Mouse (Mus musculus): ENCODE results near the gene Gm5426.
"Not testable (repeated sequence)": the region's sequence is repeated elsewhere in the genome, so short reads cannot be mapped to it uniquely, and the experiment has no call there.

The Gm5426 gene

DNA sequence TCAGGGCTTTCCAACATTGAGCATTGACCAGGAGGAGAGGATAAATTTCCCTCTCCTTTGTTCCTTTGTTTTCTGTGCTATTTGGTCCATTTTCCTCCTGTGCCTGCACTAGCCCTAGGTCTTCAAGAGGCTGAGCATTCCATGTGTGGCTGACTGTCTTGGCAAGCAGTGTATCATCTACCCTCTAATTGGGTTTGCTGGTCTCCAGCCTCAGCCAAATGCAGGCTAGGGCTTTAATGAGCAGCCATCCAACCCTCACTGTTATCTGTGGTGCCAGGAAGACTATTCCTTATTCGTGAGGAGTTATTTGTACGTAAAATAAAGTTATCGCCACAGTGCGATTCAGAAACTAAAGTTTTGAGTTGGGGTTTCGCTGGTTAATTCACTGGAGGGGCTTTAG, 2.2 kb downstream of the Gm5426 start:
- DNase-seq (ENCODE audit: low spot score), result no peak

GRCm38 (mm10) chr10:96139274-96139673, 2.9 kb downstream of the Gm5426 start:
- not testable (repeated sequence) for DNase-seq (ENCODE audit: low spot score)

GRCm38 (mm10) chr10:96146578-96146977, 10.2 kb downstream of the Gm5426 start:
- no peak for DNase-seq (ENCODE audit: low spot score)

DNA sequence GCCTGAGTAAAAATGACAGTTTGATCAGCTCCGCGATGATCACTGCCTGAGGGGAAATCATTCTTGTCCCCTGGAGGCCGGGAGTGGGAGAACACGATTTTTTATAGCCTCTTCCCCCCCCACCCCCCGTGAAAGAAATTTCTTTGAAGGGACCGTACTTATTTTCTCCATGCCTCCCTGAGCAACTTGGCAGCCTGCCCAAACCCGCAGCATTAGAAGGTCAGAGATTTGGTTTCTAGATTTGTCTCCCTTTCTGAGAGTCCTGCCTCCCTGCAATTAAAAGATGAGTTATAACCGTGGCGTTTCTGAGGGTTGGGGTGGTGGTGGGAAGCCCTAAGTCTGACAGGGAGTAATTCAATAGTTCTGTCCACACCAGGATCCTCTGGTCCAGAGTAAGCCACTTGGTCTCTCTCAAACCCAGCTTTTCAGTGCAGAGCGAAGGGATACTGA, 11.9 kb downstream of the Gm5426 start:
- no peak for DNase-seq (ENCODE audit: low spot score)

- DNase-seq (ENCODE audit: low spot score), result no peak
Observed at GRCm38 (mm10) chr10:96150401-96151116, 14.2 kb downstream of the Gm5426 start.

GRCm38 (mm10) chr10:96153315-96153714, 16.9 kb downstream of the Gm5426 start:
- no peak for DNase-seq (ENCODE audit: low spot score)

DNA sequence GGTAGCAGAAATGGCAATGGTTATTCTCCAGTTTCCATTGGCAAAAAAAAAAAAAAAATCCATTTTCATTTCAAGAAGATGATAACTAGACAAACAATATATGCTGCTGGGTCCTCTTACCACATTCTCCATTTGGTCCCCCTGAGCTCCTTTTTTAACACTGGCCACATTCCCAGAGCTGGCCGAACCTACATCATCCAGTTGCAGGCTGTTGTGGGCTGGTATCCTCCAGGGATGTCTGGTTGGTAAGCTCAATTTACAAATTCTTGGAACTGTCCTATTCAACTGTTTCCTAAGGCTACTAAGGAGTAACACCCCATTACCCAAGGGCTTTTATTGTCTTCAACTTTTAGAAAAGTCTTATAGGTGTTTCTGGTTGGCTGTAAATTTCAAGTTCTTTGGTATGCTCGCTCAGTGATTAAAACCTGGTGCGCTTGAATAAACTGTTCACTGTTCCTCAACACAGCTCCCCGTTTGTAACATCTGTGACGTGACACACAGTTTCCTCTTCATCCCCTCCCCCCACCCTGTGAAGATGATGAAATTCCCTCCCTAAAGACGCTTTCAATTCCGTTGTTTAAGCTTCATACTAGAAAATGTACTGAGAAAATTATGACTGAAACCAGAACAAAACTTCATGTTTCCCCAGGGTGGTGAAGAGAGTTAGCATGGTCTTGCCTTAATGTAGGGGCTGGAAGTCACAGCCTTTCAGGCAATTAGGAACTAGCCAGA, 26.7 kb downstream of the Gm5426 start:
- no peak for DNase-seq (ENCODE audit: low spot score)

GRCm38 (mm10) chr10:96163791-96164190, 27.4 kb downstream of the Gm5426 start:
- DNase-seq (ENCODE audit: low spot score), result no peak

- DNase-seq (ENCODE audit: low spot score), result no peak
Observed at GRCm38 (mm10) chr10:96165260-96165659, 28.9 kb downstream of the Gm5426 start.

DNA sequence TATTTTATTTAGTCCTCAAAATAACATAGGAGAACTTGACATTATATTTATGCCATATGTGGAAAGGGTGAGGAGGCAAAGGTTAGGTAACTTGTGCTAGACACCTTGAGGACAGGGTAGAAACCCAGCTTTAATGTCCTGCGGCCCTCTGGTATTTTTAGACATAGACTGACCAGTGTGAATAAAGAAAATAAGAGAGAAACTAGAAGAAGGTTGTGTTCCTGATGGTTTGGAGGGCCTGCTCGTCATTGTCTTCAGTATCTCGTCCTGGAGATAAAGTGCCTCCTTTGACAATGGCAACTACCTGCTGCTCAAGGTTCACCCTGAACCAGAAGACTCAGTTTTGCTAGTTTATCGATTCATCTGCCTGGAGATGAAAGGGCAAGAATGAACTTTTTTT, 32.6 kb downstream of the Gm5426 start:
- no peak for DNase-seq (ENCODE audit: low spot score)

DNA sequence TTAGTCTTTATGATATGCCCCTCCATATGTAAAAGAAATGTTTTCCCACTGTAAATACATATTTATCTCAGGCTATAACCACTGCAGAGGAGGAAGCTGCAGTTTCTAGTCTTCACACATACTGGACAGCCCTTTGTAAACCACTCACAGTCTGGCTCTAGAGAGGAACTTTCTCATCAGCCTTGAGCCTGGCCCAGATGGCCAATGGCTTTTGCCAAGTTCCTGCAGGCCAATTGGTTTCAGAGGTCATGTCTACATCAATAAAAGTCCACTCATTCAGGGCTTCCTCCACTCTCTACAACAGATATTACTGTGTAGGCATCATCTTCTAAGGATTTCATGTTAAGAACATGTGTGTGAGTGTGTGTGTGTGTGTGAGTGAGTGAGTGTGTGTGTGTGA, 35.1 kb downstream of the Gm5426 start:
- no peak for DNase-seq (ENCODE audit: low spot score)

- no peak for DNase-seq (ENCODE audit: low spot score)
Observed at GRCm38 (mm10) chr10:96172964-96173363, 36.6 kb downstream of the Gm5426 start.

GRCm38 (mm10) chr10:96173771-96174170, 37.4 kb downstream of the Gm5426 start:
- DNase-seq (ENCODE audit: low spot score), result no peak

GRCm38 (mm10) chr10:96176916-96177315, 40.5 kb downstream of the Gm5426 start:
- no peak for DNase-seq (ENCODE audit: low spot score)

- DNase-seq (ENCODE audit: low spot score), result no peak
Observed at GRCm38 (mm10) chr10:96180554-96181397, 44.4 kb downstream of the Gm5426 start.

- no peak for DNase-seq (ENCODE audit: low spot score)
Observed at GRCm38 (mm10) chr10:96181398-96181790, 45.0 kb downstream of the Gm5426 start.

DNA sequence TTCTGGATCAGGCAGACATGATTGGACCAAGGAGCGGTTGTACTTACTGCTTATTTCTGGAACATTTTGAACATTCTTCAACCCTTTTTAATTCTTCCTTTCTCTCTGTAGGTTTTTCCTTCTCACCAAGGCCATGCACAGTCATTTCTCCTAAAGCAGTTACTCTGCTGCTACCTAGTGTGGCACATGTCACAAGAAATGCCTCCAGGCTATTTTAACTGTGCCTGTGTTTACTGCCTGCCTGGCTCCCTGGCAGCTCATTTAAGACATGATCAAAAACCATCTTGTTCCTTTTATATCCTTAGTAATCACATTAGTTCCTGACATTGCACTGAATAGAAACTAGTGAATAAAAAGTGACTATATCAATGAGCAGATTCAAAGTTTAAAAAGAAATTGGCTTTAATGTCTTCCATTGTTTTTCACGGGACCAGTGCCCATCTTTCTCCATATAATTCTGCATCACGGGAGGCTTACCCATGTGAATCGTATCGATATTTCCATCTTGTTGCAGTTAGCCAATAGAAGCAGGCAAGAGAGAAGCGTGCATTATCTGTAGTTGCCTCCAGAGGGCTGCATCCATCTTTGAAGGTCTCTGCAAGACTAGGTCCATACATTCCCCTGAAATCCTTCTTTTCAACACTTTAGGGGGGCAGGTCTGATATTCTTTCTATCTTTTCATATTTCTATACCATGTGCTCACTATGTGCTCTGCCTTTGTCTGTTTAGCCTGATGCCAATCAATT, 45.7 kb downstream of the Gm5426 start:
- DNase-seq (ENCODE audit: low spot score), result no peak

DNA sequence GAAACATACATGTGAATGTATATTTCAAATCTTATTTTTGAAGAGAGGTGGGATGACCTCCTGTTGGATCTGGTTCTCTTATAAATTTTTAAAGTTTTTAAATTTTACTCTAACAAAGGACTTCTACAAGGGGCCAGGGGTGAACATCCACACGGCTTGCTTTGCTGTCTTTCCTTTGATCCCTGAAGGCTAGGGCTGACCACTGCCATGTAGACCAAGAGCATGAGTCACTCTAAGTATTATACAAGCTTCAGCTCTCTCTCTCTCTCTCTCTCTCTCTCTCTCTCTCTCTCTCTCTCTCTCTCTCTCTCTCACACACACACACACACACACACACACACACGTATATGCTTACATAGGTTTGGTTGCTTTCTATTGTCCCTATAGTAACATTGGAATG, 48.6 kb downstream of the Gm5426 start:
- no peak for DNase-seq (ENCODE audit: low spot score)

- DNase-seq (ENCODE audit: low spot score), result no peak
Observed at GRCm38 (mm10) chr10:96185601-96186000, 49.2 kb downstream of the Gm5426 start.
